Mouse (Mus musculus) testis, adult 2 months (tissue): ENCODE data around the gene Necab3.

Experiments
- CTCF ChIP-seq: fragments of 200-500 bp; IDR thresholded peaks from 2 replicates; pipeline ENCODE4 v1.5.1; 2012; ENCODE audit warnings: low read depth, mild to moderate bottlenecking, inconsistent platforms, low read length, moderate library complexity; ENCODE audit not compliant: control insufficient read depth, insufficient read depth, insufficient replicate concordance
- POLR2A ChIP-seq: fragments of 200-500 bp; IDR thresholded peaks from 2 replicates; pipeline ENCODE4 v1.6.1; 2012; ENCODE audit warnings: low read depth, mild to moderate bottlenecking, inconsistent platforms, low read length, moderate library complexity; ENCODE audit not compliant: control insufficient read depth

GRCm38 (mm10) chr2:154510141-154510540 is 48.5 kb downstream of the Necab3 start:
- TF ChIP-seq POLR2A: no peak
- TF ChIP-seq CTCF: no peak
